Mouse (Mus musculus) hindbrain, embryonic 16.5 days (tissue): Measurements from ENCODE around the gene Cnnm2. TPM values are rescaled to one million over a fixed set of nuclear protein-coding genes. Genes with fewer than 3 reads are reported as not detected.
A peak's percentile ranks its signal among the peaks of the same experiment; 100 is the strongest.
"Not testable (repeated sequence)": the region's sequence is repeated elsewhere in the genome, so short reads cannot be mapped to it uniquely, and the experiment has no call there.

Experiments
- ATAC-seq: fragments of 200-750 bp; cut with Nextera tagmentation; 2 replicates; pipeline ENCODE4 v1.8.0; 2017; ENCODE audit warnings: moderate TSS enrichment, moderate library complexity
- H3K27ac ChIP-seq: fragments of 300-500 bp; sonication (generic); 2 replicates; pipeline ENCODE4 v1.5.1; 2014; ENCODE audit warnings: low read depth, mild to moderate bottlenecking, control low read depth, low read length, moderate library complexity
- H3K27me3 ChIP-seq: fragments of 300-500 bp; sonication (generic); replicated peaks from 2 replicates; pipeline ENCODE4 v1.6.1; 2014; ENCODE audit warnings: low read length; ENCODE audit not compliant: control insufficient read depth, insufficient read depth
- H3K36me3 ChIP-seq: fragments of 300-500 bp; sonication (generic); 2 replicates; pipeline ENCODE4 v1.6.1; 2014; ENCODE audit warnings: mild to moderate bottlenecking, low read length, moderate library complexity, mixed read lengths; ENCODE audit not compliant: control insufficient read depth, insufficient read depth
- H3K4me1 ChIP-seq: fragments of 300-500 bp; sonication (generic); 2 replicates; pipeline ENCODE4 v1.6.1; 2014; ENCODE audit warnings: low read depth, low read length; ENCODE audit not compliant: control insufficient read depth, insufficient read depth
- H3K4me2 ChIP-seq: fragments of 300-500 bp; sonication (generic); 2 replicates; pipeline ENCODE4 v1.6.1; 2014; ENCODE audit warnings: mild to moderate bottlenecking, low read length, control low read depth, moderate library complexity
- H3K4me3 ChIP-seq: fragments of 300-500 bp; sonication (generic); 2 replicates; pipeline ENCODE4 v1.5.1; 2014; ENCODE audit warnings: mild to moderate bottlenecking, low read length, control low read depth, moderate library complexity
- H3K9ac ChIP-seq: fragments of 300-500 bp; sonication (generic); 2 replicates; pipeline ENCODE4 v1.6.1; 2014; ENCODE audit warnings: low read depth, mild to moderate bottlenecking, control low read depth, low read length, moderate library complexity
- H3K9me3 ChIP-seq: fragments of 300-500 bp; sonication (generic); 2 replicates; pipeline ENCODE4 v1.6.1; 2014; ENCODE audit warnings: mild to moderate bottlenecking, low read length, moderate library complexity; ENCODE audit not compliant: control insufficient read depth
- WGBS: fragments of 180-500 bp; shearing (Covaris S2); extraction: QIAGEN DNeasy Blood & Tissue Kit; methylation state at CpG from one replicate; pipeline ENCODE4 v1.1.7; 2014; 5-methylcytosine and 5-hydroxymethylcytosine counted together
- polyA plus RNA-seq: library from polyadenylated mRNA; unstranded; fragments of >200 nt; fragmentation: Nextera tagmentation; extraction: Ambion mirVana; gene quantifications from 2 replicates; pipeline ENCODE4 v1.2.1, GENCODE M21; 2015

Cnnm2 gene
- polyA plus RNA-seq, 1 experiment from 2014 or later: 6.6 TPM

DNA sequence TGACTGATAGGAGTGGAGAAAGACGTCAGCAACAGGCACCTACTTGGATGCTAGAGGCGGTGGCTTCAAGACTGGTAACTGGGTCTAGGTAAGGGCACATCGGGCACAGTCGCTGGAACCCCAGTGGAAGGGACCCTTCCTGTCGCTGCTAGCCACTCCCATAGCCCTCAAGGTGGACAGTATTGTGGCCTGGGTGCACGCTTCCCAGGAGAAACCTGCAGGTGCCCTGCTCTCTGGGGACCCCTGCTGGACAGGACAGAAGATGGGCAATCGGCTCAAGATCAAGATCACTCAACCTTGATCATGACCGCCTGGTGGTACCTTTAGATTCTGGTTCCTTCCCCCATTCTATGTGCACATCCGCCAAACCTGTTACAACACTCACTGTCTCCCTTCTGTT, 6.3 kb upstream of the Cnnm2 start:
- WGBS: 51% methylated on average over 9 of the region's 9 CpGs
- Histone ChIP-seq H3K4me3 (no peak overlapping the region), H3K4me2 (no peak overlapping the region), H3K4me1 (no peaks in the 10 kb centered on the region), H3K9me3 (0 out of 2 replicates have a peak, but pooled peaks cover 3% of the 10 kb centered on the region), H3K27me3 (no peaks in the 10 kb centered on the region), H3K27ac (no peak overlapping the region), H3K9ac (no peak overlapping the region), H3K36me3 (no peaks in the 10 kb centered on the region)
- ATAC-seq: no peak

DNA sequence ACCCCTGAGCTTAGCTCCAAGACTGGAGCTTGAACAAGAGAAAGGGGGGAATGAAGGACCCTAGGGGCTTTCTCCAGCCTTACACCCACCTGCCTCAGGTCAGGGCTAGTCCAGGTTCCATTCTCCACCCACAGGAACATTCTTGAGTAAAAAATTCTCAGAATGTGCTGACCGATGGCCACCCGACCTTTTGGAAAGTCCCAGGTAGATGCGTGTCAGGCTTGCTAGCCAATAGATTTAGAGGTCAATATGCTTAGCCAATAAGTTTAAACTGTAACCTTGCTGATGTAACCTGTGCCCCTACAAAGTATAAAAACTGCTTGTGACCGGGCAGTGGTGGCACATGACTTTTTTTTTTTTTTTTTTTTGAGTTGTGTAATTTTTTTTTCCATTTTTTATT, 5.2 kb upstream of the Cnnm2 start:
- 89% methylated on average over 4 of the region's 4 CpGs for whole genome bisulfite sequencing
- ATAC-seq: no peak

DNA sequence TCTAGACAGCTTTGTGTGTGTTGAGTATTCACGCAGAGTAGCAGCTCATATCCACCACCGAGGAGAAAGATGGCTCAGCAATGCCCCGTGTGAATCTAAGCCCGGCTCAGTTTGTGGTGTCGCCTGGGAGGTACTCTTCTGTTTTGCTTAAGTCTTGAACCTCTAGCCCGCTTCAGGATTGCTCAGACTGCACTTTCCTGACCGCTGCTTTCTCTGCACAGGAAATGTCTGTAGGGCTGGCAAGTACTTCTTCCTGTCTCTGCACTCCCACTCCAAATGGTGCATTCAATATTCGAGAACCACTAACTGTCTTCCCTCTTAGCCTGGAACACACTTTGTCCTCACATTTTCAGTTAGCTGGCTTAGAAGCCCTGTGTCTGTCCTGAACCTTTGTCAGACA, 2.3 kb upstream of the Cnnm2 start:
- peaks cover 8% of the 10 kb centered on the region for H3K4me1 ChIP-seq
- H3K27me3 ChIP-seq: no peaks in the 10 kb centered on the region; the same call in 1 of the 2 replicates
- H3K36me3 ChIP-seq: no peaks in the 10 kb centered on the region
- no peak overlapping the region for H3K27ac ChIP-seq
- no peak overlapping the region for H3K9ac ChIP-seq
- ATAC-seq: no peak
- no peak overlapping the region for H3K4me2 ChIP-seq
- H3K4me3 ChIP-seq: no peak overlapping the region
- H3K9me3 ChIP-seq: 0 out of 2 replicates have a peak, but pooled peaks cover 3% of the 10 kb centered on the region
- WGBS: 75% methylated on average over 8 of the region's 8 CpGs

More for the DNA sequence above, 5.2 kb upstream of the Cnnm2 start:
- Histone ChIP-seq H3K27ac (no peak overlapping the region), H3K9me3 (0 out of 2 replicates have a peak, but pooled peaks cover 3% of the 10 kb centered on the region), H3K9ac (no peak overlapping the region), H3K4me1 (no peaks in the 10 kb centered on the region), H3K4me3 (no peak overlapping the region), H3K27me3 (no peaks in the 10 kb centered on the region), H3K4me2 (no peak overlapping the region), H3K36me3 (no peaks in the 10 kb centered on the region)

DNA sequence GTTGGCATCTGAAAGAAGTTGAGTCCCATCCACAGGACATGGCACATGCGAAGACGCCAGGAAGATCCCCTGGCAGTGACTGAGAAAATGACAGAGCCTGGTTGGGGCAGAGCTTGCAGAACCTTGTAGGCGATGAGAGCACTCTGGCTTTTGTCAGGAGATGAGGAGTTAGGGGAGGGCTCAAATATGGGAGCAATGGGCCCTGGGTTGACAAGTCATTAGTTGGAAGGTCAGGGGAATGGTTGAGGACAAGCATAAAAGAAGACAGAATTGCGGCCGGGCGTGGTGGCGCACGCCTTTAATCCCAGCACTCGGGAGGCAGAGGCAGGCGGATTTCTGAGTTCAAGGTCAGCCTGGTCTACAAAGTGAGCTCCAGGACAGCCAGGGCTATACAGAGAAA, 1.5 kb upstream of the Cnnm2 start:
- H3K9me3 ChIP-seq, H3K9ac ChIP-seq, ATAC-seq, H3K4me3 ChIP-seq, H3K27me3 ChIP-seq, H3K27ac ChIP-seq, H3K4me2 ChIP-seq, H3K36me3 ChIP-seq: not testable (repeated sequence)
- WGBS: 81% methylated on average over 10 of the region's 10 CpGs
- H3K4me1 ChIP-seq: peaks cover 16% of the 10 kb centered on the region

DNA sequence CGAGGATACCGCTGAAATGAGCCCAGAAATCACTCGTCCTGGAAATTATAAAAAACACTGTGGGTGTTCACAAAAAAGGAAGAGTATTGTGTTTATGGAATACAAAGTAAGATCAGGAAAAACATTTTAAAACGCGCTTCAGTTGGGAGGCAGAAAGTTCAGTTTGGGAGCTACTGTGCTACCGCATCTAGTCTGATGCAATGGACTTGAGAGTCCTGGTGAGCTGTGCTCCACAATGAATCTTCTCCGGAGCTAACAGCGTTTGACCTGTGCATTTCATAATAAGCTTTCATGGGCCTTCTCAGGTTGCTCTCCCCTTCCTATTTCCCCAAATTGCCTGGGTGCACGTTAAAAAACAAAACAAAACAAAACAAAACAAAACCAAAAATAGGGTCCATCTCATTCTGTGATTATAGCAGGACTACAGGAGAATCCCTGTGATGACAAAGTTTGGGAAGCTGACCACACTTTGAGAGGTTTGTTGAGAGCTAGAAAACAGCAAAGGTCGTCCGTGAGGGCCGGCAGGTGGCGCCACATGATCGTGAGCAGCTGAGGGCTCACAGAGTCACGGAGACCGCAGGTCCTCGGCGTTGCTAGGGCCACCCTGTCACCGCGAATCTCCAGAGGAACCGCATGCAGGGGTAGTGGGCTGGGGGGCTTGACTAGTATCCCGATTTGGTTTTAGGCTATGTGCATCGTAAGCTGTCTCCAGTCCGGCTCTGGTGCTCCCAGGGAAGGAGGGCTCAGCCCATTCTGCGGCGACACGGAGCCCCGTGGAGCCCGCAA, 828 bp upstream of the Cnnm2 start:
- no peaks in the 10 kb centered on the region; the same call in 1 of the 2 replicates for H3K27me3 ChIP-seq
- 18% methylated on average over 29 of the region's 29 CpGs for WGBS
- peak overlapping the region; percentile 91 for H3K4me3 ChIP-seq
- 0 out of 2 replicates have a peak, but pooled peaks cover 3% of the 10 kb centered on the region for H3K9me3 ChIP-seq
- peak overlapping the region; percentile 39; the same call in 1 of the 2 replicates for H3K9ac ChIP-seq
- no peaks in the 10 kb centered on the region for H3K36me3 ChIP-seq
- H3K4me1 ChIP-seq: peaks cover 20% of the 10 kb centered on the region
- peak overlapping the region; percentile 85 for H3K27ac ChIP-seq
- peak overlapping the region; percentile 100 for H3K4me2 ChIP-seq
- ATAC-seq: peak; percentile 73

DNA sequence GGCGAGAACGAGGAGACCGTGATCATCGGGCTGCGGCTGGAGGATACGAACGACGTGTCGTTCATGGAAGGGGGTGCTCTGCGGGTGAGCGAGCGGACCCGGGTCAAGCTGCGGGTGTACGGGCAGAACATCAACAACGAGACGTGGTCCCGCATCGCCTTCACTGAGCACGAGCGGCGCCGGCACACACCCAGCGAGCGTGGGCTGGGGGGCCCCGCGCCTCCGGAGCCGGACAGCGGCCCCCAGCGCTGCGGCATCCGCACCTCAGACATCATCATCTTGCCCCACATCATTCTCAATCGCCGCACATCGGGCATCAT, 535 bp downstream of the Cnnm2 start:
- Histone ChIP-seq H3K4me1 (peaks cover 27% of the 10 kb centered on the region), H3K9me3 (0 out of 2 replicates have a peak, but pooled peaks cover 3% of the 10 kb centered on the region), H3K4me3 (peak overlapping the region; percentile 91), H3K27me3 (no peaks in the 10 kb centered on the region; the same call in 1 of the 2 replicates), H3K4me2 (peak overlapping the region; percentile 75), H3K27ac (peak overlapping the region; percentile 96), H3K36me3 (no peaks in the 10 kb centered on the region), H3K9ac (peak overlapping the region; percentile 95)
- no peak; the same call in 1 of the 2 replicates for ATAC-seq
- WGBS: 0% methylated on average over 34 of the region's 36 CpGs

DNA sequence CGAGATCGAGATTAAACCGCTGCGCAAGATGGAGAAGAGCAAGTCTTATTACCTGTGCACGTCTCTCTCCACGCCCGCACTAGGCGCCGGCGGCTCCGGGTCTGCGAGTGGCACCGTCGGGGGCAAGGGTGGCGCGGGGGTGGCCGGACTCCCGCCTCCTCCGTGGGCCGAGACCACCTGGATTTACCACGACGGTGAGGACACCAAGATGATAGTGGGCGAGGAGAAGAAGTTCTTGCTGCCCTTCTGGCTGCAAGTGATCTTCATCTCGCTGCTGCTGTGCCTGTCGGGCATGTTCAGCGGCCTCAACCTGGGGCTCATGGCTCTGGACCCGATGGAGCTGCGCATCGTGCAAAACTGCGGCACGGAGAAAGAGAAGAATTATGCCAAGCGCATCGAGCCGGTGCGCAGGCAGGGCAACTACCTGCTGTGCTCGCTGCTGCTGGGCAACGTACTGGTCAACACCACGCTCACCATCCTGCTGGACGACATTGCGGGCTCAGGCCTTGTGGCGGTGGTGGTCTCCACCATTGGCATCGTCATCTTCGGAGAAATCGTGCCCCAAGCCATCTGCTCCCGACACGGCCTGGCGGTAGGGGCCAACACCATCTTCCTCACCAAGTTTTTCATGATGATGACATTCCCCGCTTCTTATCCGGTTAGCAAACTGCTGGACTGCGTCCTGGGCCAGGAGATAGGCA, 1.0 kb downstream of the Cnnm2 start:
- under 1% methylated on average over 50 of the region's 50 CpGs for WGBS
- no peaks in the 10 kb centered on the region; the same call in 1 of the 2 replicates for H3K27me3 ChIP-seq
- H3K36me3 ChIP-seq: no peaks in the 10 kb centered on the region
- H3K4me2 ChIP-seq: peak overlapping the region; percentile 75
- ATAC-seq: no peak
- H3K9ac ChIP-seq: peak overlapping the region; percentile 95
- H3K9me3 ChIP-seq: 0 out of 2 replicates have a peak, but pooled peaks cover under 1% of the 10 kb centered on the region
- peak overlapping the region; percentile 96 for H3K27ac ChIP-seq
- peak overlapping the region; percentile 91 for H3K4me3 ChIP-seq
- peaks cover 27% of the 10 kb centered on the region for H3K4me1 ChIP-seq

DNA sequence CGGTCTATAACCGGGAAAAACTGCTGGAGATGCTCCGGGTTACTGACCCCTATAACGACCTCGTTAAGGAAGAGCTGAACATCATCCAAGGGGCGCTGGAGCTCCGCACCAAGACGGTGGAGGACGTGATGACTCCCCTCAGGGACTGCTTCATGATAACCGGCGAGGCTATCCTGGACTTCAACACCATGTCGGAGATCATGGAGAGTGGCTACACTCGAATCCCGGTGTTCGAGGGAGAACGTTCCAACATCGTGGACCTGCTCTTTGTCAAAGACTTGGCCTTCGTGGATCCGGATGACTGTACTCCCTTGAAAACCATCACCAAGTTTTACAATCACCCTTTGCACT, 1.6 kb downstream of the Cnnm2 start:
- H3K27me3 ChIP-seq: no peaks in the 10 kb centered on the region; the same call in 1 of the 2 replicates
- WGBS: 1% methylated on average over 19 of the region's 19 CpGs
- peak overlapping the region; percentile 95 for H3K9ac ChIP-seq
- H3K4me3 ChIP-seq: peak overlapping the region; percentile 91
- ATAC-seq: no peak
- H3K27ac ChIP-seq: no peak overlapping the region
- H3K36me3 ChIP-seq: no peaks in the 10 kb centered on the region
- no peaks in the 10 kb centered on the region for H3K9me3 ChIP-seq
- H3K4me1 ChIP-seq: peaks cover 27% of the 10 kb centered on the region
- peak overlapping the region; percentile 75 for H3K4me2 ChIP-seq

DNA sequence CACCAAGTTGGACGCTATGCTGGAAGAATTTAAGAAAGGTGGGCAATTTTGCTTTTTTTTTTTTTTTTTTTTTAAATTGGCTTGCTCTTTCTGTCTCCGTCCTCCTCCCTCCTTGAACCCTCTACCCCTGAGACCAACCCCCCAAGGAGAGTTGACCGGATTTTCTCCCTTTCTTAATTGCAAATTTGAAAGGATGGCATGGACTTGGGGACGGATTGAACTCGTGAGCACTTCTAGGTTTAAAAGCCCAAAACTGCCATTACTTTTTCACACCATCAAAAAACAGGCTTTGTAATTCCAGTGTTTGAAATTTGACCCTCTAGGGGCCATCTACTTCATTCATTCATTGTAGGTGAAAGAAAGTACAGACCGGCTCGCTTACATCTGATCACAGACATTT, 2.0 kb downstream of the Cnnm2 start:
- Histone ChIP-seq H3K4me3 (peak overlapping the region; percentile 91), H3K36me3 (no peaks in the 10 kb centered on the region), H3K4me1 (peaks cover 27% of the 10 kb centered on the region), H3K4me2 (peak overlapping the region; percentile 75), H3K27ac (no peak overlapping the region), H3K9me3 (no peaks in the 10 kb centered on the region), H3K9ac (no peak overlapping the region), H3K27me3 (no peaks in the 10 kb centered on the region; the same call in 1 of the 2 replicates)
- 11% methylated on average over 7 of the region's 7 CpGs for WGBS
- ATAC-seq: no peak
